Mouse (Mus musculus): ENCODE results near the gene Fez2. TPM values are rescaled to one million over a fixed set of nuclear protein-coding genes. Genes with fewer than 3 reads are reported as not detected.

Fez2 gene
- polyA plus RNA-seq, 1 experiment, result 14.9 TPM

DNA sequence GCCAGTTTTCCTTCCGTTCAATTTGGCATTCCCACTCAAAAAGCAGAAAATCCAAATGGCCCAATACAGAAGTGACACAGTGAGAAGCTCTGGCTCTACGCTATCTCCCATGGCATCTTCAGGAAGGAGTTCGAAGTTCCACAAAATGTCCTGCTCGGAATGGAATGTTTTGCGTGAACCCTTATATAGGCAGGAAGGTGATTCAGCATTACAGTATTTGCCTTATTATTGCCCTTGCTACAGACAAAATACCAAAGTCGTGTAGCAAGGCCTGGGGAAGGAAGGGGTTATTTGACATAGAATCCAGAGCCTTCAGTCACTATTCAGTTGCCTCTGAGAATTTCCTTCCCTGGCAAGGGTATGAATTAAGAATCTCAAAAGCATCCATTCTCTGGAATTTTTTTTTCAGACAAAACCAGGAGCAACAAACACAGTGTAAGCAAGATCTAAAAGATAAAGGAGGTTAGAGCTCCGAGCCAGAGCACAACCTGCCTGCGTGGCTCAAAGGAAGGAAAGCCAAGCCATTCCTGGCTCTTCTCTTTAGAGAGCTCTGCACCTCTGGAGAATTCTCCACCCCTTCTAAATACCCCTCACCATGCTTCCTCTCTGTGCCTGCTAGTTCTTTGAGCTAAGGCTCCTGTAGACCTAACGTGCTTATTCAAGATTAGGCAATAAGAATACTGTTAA is 25.4 kb downstream of the Fez2 start:
- 91% methylated on average over 9 of the region's 9 CpGs for WGBS
- H3K27ac ChIP-seq (ENCODE audit: control insufficient read depth, insufficient read depth, low read length), result no peak overlapping the region
- no peak for DNase-seq
- no peak overlapping the region for H3K4me3 ChIP-seq (ENCODE audit: control insufficient read depth, insufficient read depth, low read length)
- H3K36me3 ChIP-seq (ENCODE audit: control insufficient read depth, insufficient read depth, low read length), result no peaks in the 10 kb centered on the region
- H3K4me1 ChIP-seq (replicated peaks; ENCODE audit: control insufficient read depth, insufficient read depth, low read length), result no peaks in the 10 kb centered on the region
- H3K27me3 ChIP-seq (ENCODE audit: control insufficient read depth, insufficient read depth, low read length), result no peaks in the 10 kb centered on the region
- TF ChIP-seq CTCF (IDR thresholded peaks at IDR 0.05; ENCODE audit: borderline replicate concordance, control insufficient read depth, extremely low read depth, insufficient read depth, low read length, poor library complexity), result no peak
- TF ChIP-seq POLR2A (IDR thresholded peaks at IDR 0.05; ENCODE audit: control insufficient read depth, extremely low read depth, insufficient read depth, low read length, poor library complexity), result no peak

DNA sequence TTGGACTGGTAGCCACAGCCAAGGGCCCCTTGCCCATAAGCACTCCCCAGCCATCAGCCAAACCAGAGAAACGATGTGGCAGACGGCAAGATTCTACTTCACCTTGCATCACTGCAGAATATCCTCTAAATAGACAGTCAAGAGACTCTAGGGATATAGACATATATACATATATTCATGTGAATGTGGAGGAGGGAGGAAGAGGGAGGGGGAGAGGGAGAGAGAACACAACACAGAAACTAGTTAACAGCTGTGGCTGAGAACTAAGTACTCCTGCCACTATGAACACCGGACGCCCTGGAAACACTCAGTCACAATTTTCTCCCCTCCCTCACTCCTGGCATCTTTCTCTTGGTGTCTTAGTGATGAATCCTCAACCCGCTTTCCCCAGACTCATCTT is 28.4 kb downstream of the Fez2 start:
- no peaks in the 10 kb centered on the region for H3K4me1 ChIP-seq (replicated peaks; ENCODE audit: control insufficient read depth, insufficient read depth, low read length)
- no peak for DNase-seq
- TF ChIP-seq CTCF (IDR thresholded peaks at IDR 0.05; ENCODE audit: borderline replicate concordance, control insufficient read depth, extremely low read depth, insufficient read depth, low read length, poor library complexity) (no peak), POLR2A (IDR thresholded peaks at IDR 0.05; ENCODE audit: control insufficient read depth, extremely low read depth, insufficient read depth, low read length, poor library complexity) (no peak)
- H3K36me3 ChIP-seq (ENCODE audit: control insufficient read depth, insufficient read depth, low read length), result no peaks in the 10 kb centered on the region
- H3K4me3 ChIP-seq (ENCODE audit: control insufficient read depth, insufficient read depth, low read length), result no peak overlapping the region
- H3K27ac ChIP-seq (ENCODE audit: control insufficient read depth, insufficient read depth, low read length), result no peak overlapping the region
- no peaks in the 10 kb centered on the region for H3K27me3 ChIP-seq (ENCODE audit: control insufficient read depth, insufficient read depth, low read length)
- WGBS, result 95% methylated on average over 5 of the region's 5 CpGs

DNA sequence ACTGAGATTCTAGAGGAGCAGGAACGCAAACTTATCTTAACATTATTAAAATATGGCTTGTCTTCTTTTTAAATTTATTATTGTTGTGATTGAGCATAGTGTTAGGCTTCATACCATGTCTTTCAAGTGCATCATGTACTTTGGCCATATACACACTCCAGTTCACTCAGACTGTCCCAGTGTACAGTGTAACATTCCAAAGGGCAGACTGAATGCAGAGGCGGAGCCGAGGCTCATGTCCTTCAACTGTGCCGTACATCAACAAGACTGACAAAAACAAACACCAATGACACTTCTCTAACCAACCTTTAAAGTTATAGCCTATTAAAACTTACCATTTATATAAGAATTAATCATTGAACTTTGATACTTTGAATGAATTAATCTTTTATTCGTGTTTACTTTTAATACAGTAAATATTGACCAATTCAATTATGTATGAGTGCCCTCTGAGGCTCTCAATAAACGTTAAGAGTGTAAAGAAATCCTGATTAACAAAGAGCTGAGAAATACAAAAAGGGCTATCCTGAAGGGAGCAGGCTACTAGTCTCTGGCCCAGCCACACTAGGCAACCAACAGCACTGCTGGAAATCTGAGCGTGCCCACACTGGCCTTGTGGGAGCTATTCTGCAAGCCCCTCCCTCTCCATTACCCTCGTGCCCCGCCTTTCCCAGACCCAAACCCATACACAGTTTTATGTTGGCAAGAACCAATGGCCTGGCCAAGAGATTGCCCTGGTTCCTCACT is 29.7 kb downstream of the Fez2 start:
- no peaks in the 10 kb centered on the region for H3K27me3 ChIP-seq (ENCODE audit: control insufficient read depth, insufficient read depth, low read length)
- no peaks in the 10 kb centered on the region for H3K36me3 ChIP-seq (ENCODE audit: control insufficient read depth, insufficient read depth, low read length)
- H3K27ac ChIP-seq (ENCODE audit: control insufficient read depth, insufficient read depth, low read length), result no peak overlapping the region
- TF ChIP-seq CTCF (IDR thresholded peaks at IDR 0.05; ENCODE audit: borderline replicate concordance, control insufficient read depth, extremely low read depth, insufficient read depth, low read length, poor library complexity) (no peak), POLR2A (IDR thresholded peaks at IDR 0.05; ENCODE audit: control insufficient read depth, extremely low read depth, insufficient read depth, low read length, poor library complexity) (no peak)
- 94% methylated on average over 9 of the region's 9 CpGs for WGBS
- H3K4me1 ChIP-seq (replicated peaks; ENCODE audit: control insufficient read depth, insufficient read depth, low read length), result no peaks in the 10 kb centered on the region
- DNase-seq, result no peak
- H3K4me3 ChIP-seq (ENCODE audit: control insufficient read depth, insufficient read depth, low read length), result no peak overlapping the region

DNA sequence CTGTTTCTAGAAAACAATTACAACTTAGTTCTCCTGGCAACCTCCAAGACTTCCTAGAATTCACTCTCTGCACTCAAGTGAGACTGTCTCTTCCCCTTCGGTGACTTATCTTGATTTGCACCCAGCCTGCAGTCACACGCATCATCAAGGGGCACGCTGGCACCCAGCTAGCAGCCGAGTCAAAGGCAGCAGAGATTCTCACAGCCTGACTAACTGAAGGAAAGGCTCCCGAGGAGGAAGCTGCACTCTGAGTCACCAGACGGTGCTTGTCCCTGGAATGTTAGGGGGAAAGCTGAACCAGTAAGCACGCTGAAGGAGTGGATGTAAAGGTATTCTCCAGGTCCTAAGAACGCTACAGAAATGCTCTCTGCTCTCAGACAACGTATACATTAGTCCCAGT is 30.3 kb downstream of the Fez2 start:
- H3K36me3 ChIP-seq (ENCODE audit: control insufficient read depth, insufficient read depth, low read length), result no peaks in the 10 kb centered on the region
- H3K27me3 ChIP-seq (ENCODE audit: control insufficient read depth, insufficient read depth, low read length), result no peaks in the 10 kb centered on the region
- H3K4me1 ChIP-seq (replicated peaks; ENCODE audit: control insufficient read depth, insufficient read depth, low read length), result no peaks in the 10 kb centered on the region
- no peak for DNase-seq
- TF ChIP-seq CTCF (IDR thresholded peaks at IDR 0.05; ENCODE audit: borderline replicate concordance, control insufficient read depth, extremely low read depth, insufficient read depth, low read length, poor library complexity), result no peak
- TF ChIP-seq POLR2A (IDR thresholded peaks at IDR 0.05; ENCODE audit: control insufficient read depth, extremely low read depth, insufficient read depth, low read length, poor library complexity), result no peak
- H3K4me3 ChIP-seq (ENCODE audit: control insufficient read depth, insufficient read depth, low read length), result no peak overlapping the region
- no peak overlapping the region for H3K27ac ChIP-seq (ENCODE audit: control insufficient read depth, insufficient read depth, low read length)
- 93% methylated on average over 9 of the region's 9 CpGs for WGBS

DNA sequence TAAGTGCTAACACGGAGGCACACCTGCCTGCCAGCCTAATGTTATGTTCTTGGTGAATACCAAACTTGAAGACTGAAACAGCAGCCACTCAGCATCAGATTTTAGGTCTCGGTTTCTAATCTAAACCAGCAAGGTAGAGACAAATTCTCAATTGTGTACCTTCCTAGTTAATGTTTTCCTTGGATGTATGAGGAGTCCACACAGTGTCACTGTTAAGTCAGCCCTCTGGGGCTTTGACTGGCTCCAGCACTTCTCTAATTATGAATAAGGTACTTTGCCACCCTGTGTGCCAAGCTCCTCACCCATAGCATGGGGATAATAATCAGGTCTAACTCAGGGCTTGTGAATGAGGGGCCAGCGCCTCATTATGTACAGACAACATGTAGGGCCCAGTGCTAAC is 35.6 kb downstream of the Fez2 start:
- Histone ChIP-seq H3K36me3 (ENCODE audit: control insufficient read depth, insufficient read depth, low read length) (peaks cover 11% of the 10 kb centered on the region), H3K4me1 (replicated peaks; ENCODE audit: control insufficient read depth, insufficient read depth, low read length) (no peaks in the 10 kb centered on the region)

DNA sequence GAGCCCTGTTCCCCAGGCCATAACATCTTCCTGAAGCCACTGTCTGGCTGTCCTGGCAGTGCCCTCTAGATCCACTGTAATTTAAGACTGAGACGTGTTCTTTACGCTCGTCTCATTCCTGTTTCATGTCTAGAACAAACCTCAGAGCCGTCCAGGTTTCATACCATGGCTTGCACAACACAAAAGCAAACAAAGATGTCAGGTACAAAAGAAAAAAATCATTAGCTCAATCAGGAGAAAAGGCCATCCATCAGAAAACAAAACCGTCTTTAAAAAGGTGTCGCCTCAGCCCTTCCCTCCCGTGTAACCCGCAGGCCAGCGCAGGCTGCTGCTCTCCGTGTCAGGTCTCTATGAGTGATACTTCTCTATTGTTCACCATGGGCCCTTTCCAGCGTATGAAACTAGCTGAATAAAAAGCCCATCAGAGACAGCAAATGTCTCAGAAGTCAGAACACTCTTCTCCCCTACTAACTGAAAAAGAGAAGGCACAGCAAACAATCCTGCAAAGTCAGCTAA is 38.2 kb downstream of the Fez2 start:
- 96% methylated on average over 11 of the region's 11 CpGs for WGBS
- H3K27ac ChIP-seq (ENCODE audit: control insufficient read depth, insufficient read depth, low read length), result no peak overlapping the region
- no peak for DNase-seq
- no peaks in the 10 kb centered on the region; the same call in 1 of the 2 replicates for H3K4me1 ChIP-seq (replicated peaks; ENCODE audit: control insufficient read depth, insufficient read depth, low read length)
- H3K27me3 ChIP-seq (ENCODE audit: control insufficient read depth, insufficient read depth, low read length), result no peaks in the 10 kb centered on the region
- TF ChIP-seq CTCF (IDR thresholded peaks at IDR 0.05; ENCODE audit: borderline replicate concordance, control insufficient read depth, extremely low read depth, insufficient read depth, low read length, poor library complexity) (no peak), POLR2A (IDR thresholded peaks at IDR 0.05; ENCODE audit: control insufficient read depth, extremely low read depth, insufficient read depth, low read length, poor library complexity) (no peak)
- peaks cover 11% of the 10 kb centered on the region for H3K36me3 ChIP-seq (ENCODE audit: control insufficient read depth, insufficient read depth, low read length)
- H3K4me3 ChIP-seq (ENCODE audit: control insufficient read depth, insufficient read depth, low read length), result no peak overlapping the region

More for the DNA sequence above, 35.6 kb downstream of the Fez2 start:
- DNase-seq, result no peak
- no peak for TF ChIP-seq POLR2A (IDR thresholded peaks at IDR 0.05; ENCODE audit: control insufficient read depth, extremely low read depth, insufficient read depth, low read length, poor library complexity)
- TF ChIP-seq CTCF (IDR thresholded peaks at IDR 0.05; ENCODE audit: borderline replicate concordance, control insufficient read depth, extremely low read depth, insufficient read depth, low read length, poor library complexity), result no peak
- Histone ChIP-seq H3K27ac (ENCODE audit: control insufficient read depth, insufficient read depth, low read length) (no peak overlapping the region), H3K4me3 (ENCODE audit: control insufficient read depth, insufficient read depth, low read length) (no peak overlapping the region), H3K27me3 (ENCODE audit: control insufficient read depth, insufficient read depth, low read length) (no peaks in the 10 kb centered on the region)
- WGBS, result 92% methylated on average over 3 of the region's 3 CpGs

All from thymus, adult 2 months (tissue).